Mouse (Mus musculus) Muller cell, postnatal 12 days (primary cell): ENCODE measurements at regions not wholly inside any gene's neighbourhood (a gene's known extent, or its start where the extent isn't known, plus 50 kb on each side); places are given as distances from the start of the nearest gene placed in this dataset.

Experiments used
- DNase-seq: peaks from one replicate; pipeline ENCODE4 v3.0.0-alpha.2; 2015; ENCODE audit errors: inconsistent ontology term

GRCm38 (mm10) chr5:90030737-90031136, 147.6 kb upstream of the Adamts3 start:
- no peak for DNase-seq

- DNase-seq = no peak
These were observed 146.6 kb upstream of the Adamts3 start for GRCm38 (mm10) chr5:90029751-90030150.

GRCm38 (mm10) chr5:90026835-90027753, 144.0 kb upstream of the Adamts3 start:
- DNase-seq = no peak

GRCm38 (mm10) chr5:90021447-90021846, 138.3 kb upstream of the Adamts3 start:
- DNase-seq = no peak

GRCm38 (mm10) chr5:90000758-90001157, 117.6 kb upstream of the Adamts3 start:
- no peak for DNase-seq

- no peak for DNase-seq
These were observed 108.4 kb upstream of the Adamts3 start for GRCm38 (mm10) chr5:89991568-89991967.

- DNase-seq = no peak
These were observed 98.5 kb upstream of the Adamts3 start for GRCm38 (mm10) chr5:89981627-89982026.

- DNase-seq = peak; percentile 49
These were observed 97.1 kb upstream of the Adamts3 start for GRCm38 (mm10) chr5:89980204-89980603.

GRCm38 (mm10) chr5:89952611-89953010, 69.5 kb upstream of the Adamts3 start:
- no peak for DNase-seq

- no peak for DNase-seq
These were observed 62.5 kb upstream of the Adamts3 start for GRCm38 (mm10) chr5:89945660-89945925.

- no peak for DNase-seq
These were observed 61.9 kb upstream of the Adamts3 start for GRCm38 (mm10) chr5:89944855-89945659.

GRCm38 (mm10) chr5:89943276-89944127, 60.4 kb upstream of the Adamts3 start:
- peak; percentile 43 for DNase-seq

GRCm38 (mm10) chr5:89942244-89942643, 59.1 kb upstream of the Adamts3 start:
- DNase-seq = peak; percentile 52

- no peak for DNase-seq
These were observed 49.9 kb upstream of the Adamts3 start for GRCm38 (mm10) chr5:89932999-89933398.
